Mouse (Mus musculus) layer of hippocampus, adult 18-20 months (tissue): Measurements from ENCODE around the gene Mansc1. TPM values are rescaled to one million over a fixed set of nuclear protein-coding genes. Genes with fewer than 3 reads are reported as not detected.
A peak's percentile ranks its signal among the peaks of the same experiment; 100 is the strongest.
"Not testable (repeated sequence)": the region's sequence is repeated elsewhere in the genome, so short reads cannot be mapped to it uniquely, and the experiment has no call there.

ENCODE experiments used
- DNase-seq, 2 experiments: peaks; one replicate each; pipeline ENCODE4 v3.0.0; 2022; ENCODE audit warnings: low spot score in 2 of 2
- long read RNA-seq: library from polyadenylated mRNA; stranded (forward); transcript quantifications from one replicate; pipeline ENCODE4 v2.0.0, GENCODE M21; 2021
- total RNA-seq, 2 experiments: library from RNA; stranded (reverse); gene quantifications; 2 replicates each; pipeline ENCODE4 v1.2.3; 2021

Gene Mansc1
- 1 to 10 TPM; 8.2 to 8.8 TPM for total RNA-seq
- long read RNA-seq, transcript Mansc1-201 (4 exons, 2,376 nt) = major isoform, 5 of 5 reads
- long read RNA-seq, partial matches to known transcripts = 0 of 5 reads
- long read RNA-seq, other reads (novel, unspliced or antisense) = 0 of 5 reads

DNA sequence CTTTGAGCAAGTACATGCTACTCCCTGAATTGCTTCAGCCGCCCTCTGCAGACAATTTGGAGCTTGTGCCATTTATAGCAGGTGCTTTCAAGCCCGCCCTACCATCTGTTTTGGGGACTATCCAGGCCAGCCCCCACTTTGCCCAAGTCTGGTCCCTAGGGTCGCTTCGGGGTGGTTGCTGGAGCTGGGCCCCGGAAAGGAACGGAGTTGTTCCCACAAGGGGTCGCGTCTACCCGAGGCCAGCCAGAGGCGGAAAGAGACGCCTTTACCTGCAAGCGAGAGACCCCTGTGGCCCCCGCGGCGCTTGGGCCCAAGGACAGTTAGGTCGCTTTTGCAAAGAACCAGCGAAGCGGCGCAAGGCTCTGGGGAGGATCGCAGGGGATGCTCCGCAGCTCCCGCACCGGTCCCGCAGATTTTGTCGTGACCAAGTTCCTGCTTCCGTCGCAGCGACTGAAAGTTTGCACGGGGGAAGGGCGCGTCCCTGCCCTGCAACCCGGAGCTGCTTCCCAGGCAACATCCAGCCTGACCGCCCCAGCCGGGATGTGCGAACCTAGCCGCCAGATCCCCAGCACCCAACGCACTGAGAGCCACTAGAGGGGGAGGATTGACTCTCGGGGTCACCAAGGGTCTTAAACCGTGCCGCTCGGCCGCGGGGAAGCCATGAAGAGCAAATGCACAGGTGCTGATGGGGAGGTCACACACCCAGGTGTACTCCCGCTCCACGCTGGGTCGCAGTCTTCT lies at the start of gene Mansc1:
TSS of gene Mansc1 (minus strand) at position 542 of the 741 bp plus-strand sequence.
- DNase-seq = peak in 1 of 2 experiments; percentile 44

DNA sequence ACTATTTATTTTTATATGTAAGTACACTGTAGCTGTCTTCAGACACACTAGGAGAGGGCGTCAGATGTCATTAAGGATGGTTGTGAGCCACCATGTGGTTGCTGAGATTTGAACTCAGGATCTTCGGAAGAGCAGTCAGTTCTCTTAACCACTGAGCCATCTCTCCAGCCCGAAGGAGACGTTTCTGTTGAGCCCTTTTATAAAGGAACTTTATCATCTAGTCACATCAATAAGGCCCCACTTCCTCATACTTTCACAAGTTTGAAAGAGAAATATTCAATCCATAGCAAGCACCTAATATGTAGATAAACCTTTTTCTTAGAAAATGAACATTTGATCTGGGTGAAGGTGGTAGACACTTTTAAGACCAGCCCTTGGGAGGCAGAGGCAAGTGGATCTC lies 47.0 kb upstream of the Mansc1 start:
- not testable (repeated sequence) for DNase-seq

GRCm38 (mm10) chr6:134678037-134678436 lies 45.7 kb upstream of the Mansc1 start:
- no peak for DNase-seq

DNA sequence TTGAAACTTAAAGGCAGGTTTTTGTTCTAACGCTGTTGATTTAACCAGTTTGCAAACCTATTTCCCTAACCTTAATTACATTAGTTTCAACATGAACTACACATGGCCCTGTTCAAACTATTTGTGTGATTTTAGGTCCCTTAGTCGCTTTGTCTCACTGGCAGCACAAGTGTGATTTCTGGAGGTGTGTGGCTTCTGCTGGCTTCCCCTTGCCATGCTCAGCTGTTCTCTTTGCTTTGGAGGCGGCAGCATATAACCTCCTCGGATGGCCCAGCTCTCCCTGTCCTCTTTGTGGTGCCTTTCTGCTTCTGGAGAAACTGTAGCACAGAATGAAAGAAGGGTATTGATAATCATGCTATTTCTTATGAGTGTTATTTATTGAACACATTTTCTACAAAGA lies 45.2 kb upstream of the Mansc1 start:
- peak in 1 of 2 experiments; percentile 37 for DNase-seq

DNA sequence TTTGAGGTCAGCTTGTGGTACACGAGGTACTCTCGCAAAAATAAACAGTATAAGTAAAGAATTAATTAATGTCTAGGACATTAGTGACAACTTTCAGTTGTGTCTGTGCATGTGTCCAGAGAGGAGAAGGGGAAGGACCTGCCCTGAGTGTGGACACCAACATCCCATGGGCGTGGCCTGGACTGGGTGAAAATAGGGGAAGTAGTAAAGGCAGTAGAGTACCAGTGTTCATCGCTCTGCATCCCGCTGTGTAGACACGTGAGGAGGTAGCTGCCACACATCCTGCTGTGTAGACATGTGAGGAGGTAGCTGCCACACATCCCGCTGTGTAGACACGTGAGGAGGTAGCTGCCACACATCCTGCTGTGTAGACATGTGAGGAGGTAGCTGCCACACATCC lies 41.4 kb upstream of the Mansc1 start:
- DNase-seq = not testable (repeated sequence)

DNA sequence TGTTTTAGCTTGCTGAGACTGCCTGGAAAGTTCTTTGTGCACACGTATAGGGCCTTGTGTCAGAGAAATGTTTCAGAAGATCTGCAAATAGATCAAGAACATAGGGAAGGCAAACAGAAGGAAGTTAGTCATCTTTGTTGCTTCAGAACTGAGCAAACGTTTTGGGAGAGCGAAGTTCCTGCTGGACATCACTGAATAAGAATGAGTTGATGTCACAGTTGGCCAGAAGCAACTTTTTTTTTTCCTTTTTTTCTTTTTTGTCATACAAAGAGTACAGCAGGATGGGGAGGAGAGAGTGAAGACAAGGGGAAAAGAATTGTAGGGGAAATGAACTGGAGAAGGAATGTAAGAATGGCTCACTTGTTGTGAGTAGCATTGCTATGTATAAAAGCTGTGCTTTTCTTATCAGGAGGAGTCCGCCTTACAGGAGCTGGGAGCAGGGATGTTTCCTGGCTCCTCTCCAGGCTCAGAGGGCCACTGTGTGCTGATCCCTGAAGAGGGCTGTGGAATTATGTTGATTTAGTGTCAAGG lies 38.7 kb upstream of the Mansc1 start:
- DNase-seq = no peak

- DNase-seq = peak in 1 of 2 experiments; percentile 55
Observed at GRCm38 (mm10) chr6:134669179-134669865, 37.0 kb upstream of the Mansc1 start.

- no peak for DNase-seq
Observed at GRCm38 (mm10) chr6:134668519-134668918, 36.2 kb upstream of the Mansc1 start.

GRCm38 (mm10) chr6:134665817-134666216 lies 33.5 kb upstream of the Mansc1 start:
- no peak for DNase-seq

DNA sequence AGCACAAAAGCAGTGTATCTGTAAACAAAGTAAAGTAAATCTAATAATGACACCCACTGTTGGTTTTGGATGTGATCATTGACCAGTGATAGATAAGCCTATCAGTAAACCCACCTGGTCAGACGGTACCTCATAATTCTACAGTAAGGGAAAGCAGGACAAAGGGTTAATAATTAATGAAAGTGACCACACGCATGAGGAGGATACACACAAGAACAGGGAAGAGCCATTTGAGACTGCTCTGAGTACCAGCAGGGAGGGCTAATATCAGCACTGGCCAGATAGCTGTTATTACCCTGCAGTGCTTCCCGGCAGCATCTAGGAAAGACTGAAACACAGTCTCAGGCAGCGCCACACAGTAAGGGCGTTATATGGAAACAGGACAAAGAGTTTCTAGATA lies 32.3 kb upstream of the Mansc1 start:
- no peak for DNase-seq

- DNase-seq = no peak
Observed at GRCm38 (mm10) chr6:134660714-134661406, 28.6 kb upstream of the Mansc1 start.

- DNase-seq = peak; percentile 23 to 76
Observed at GRCm38 (mm10) chr6:134659108-134659958, 27.0 kb upstream of the Mansc1 start.

DNA sequence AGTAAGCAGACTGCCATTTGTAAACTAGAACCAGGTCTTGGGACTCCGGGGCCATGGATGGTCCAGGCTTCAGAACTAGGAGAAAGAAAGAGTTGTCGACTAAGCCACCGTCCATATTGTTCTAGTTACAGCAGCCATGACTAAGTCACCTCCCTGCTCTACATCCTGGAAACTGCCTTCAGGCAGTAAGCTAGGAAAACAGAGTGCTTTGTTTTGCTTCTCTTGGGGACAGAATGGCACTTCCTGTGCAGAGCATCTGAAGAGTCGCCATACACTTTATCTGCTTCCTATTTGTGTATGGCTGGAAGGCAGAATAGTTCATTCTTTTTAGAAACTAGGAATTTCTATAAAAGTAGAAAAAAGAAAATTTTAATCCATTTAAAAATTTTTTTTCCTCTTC lies 24.2 kb upstream of the Mansc1 start:
- DNase-seq = no peak

DNA sequence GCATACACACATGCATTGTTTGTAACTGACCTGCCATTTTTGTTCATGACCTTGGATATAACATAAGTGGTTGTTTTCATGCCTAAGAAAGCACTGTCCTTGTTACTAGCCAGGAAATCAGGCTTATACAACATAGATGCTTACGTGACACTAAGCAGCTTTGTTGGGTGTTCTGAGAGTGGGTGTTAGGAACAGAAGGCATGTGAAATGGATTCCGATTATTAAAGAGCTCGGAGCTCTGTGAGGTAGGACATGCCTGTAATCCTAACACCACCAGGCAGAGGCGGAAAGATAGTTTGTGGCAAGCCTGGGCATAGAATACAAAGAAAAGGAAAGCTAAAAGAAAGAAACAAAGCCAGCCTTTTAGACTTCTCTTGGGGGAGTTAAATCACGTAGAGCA lies 16.1 kb upstream of the Mansc1 start:
- DNase-seq = peak; percentile 59 to 85

DNA sequence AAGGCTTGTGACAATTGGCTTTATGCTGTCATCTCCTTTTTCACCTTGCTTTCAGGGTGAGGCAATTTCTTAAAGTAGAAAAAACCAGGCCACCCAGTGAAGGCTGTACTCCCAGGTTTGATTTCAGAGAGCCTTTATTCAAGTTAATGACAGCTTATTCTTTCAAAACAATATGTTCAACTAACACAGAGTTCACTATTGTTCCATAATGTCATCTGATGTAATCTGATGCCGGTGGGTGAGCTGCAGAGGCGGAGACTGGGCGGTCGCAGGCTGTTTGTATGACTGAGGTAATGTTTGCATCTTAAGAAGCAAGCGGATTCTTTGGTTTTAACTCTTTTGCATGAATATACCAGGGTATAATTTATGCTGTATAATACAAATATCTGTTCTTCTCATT lies 15.3 kb upstream of the Mansc1 start:
- DNase-seq = peak; percentile 23 to 63

DNA sequence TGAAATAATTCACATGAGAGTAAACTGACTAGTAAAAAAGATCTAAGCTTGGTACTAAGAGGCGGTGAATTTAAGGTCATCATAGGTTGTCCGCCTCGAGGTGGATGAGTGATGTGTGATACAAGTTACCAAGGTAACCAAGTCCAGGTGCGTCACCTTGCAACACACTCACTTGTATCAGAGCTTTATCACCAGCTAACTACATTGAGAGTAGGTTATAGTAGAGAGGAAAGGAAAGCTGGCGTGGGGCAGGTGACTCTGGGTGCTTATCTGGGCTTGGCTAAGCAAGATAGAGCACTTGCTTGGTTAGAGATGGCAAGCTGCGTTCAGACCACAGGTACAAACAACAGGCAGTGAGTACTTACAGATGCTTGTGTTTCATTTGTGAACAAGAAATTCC lies 14.5 kb upstream of the Mansc1 start:
- no peak for DNase-seq

DNA sequence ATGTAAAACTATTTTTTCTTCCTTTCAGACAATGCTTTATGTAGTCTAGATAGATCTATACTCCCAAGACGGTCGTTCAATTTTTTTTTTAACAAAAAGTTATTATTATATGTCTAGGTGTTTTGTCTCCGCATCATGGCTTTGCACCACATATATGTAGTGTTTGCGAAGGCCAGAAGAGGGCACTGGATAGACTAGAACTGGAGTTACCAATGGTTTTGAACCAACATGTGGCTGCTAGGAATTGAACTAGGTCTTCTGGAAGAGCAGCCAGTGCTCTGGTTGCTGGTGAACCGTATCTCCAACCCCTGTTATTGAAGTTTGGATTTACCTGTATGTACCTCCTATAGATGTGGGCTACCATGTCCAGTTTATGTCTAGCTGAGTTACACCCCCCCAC lies 11.0 kb upstream of the Mansc1 start:
- no peak for DNase-seq

- DNase-seq = no peak
Observed at GRCm38 (mm10) chr6:134641738-134642446, 9.6 kb upstream of the Mansc1 start.

DNA sequence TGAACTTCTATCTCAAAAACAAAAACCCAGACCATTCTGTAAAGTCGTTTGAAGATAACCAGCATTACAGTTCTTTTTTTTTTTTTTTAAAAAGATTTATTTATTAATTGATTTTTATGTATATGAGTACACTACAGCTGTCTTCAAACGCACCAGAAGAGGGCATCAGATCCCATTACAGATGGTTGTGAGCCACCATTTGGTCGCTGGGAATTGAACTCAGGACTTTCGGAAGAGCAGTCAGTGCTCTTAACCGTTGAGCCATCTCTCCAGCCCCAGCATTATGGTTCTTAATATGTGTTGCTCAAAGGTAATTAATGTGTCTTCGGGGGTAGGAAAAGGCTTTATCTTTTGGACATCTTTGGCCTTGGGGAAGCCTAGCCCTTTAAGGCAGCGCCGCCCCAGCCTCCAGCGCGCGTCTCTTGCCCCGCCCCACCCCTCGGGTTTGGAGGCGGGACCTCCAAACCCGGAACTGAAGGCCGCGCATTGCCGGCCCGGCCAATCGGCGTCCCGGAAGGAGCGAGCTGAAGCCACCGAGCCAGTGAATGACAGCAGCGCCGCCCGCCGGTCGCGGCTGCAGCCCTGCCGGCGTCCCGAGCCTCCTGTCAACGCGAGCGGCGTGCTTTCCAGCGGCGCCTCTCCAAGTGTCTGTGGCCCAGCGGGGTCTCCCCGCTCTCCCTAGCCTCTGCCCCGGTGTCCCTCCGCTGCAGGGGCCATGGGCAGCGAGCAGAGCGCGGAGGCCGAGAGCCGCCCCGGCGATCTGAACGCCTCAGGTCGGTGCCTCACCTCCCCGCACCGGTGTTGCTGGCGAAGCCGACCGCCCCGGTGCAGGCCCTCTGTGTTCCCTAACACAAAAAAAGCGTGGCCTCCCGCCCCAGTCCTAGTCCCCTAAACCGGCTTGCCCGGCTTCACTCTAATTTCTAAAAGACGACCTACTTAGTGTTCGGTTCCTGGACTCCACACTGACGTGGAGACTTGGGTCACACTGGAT lies 8.5 kb upstream of the Mansc1 start:
- DNase-seq = peak; percentile 92 to 97
